Mouse (Mus musculus) thymus, postnatal 0 days (tissue): ENCODE measurements around the gene Gm29609. TPM values are rescaled to one million over a fixed set of nuclear protein-coding genes. Genes with fewer than 3 reads are reported as not detected.

ENCODE experiments used
- DNase-seq: peaks from one replicate; pipeline ENCODE4 v3.0.0-alpha.2; 2015; ENCODE audit warnings: low spot score
- polyA plus RNA-seq: library from polyadenylated mRNA; unstranded; fragments of >200 nt; fragmentation: Nextera tagmentation; extraction: Ambion mirVana; gene quantifications from 2 replicates; pipeline ENCODE4 v1.2.1, GENCODE M21; 2015

The Gm29609 gene
- polyA plus RNA-seq, 1 experiment from 2014 or later, result 0.88 TPM

GRCm38 (mm10) chr5:31198616-31199320 is 19.1 kb upstream of the Gm29609 start:
- no peak for DNase-seq

GRCm38 (mm10) chr5:31198170-31198569 is 18.5 kb upstream of the Gm29609 start:
- DNase-seq, result no peak

- DNase-seq, result no peak
These were observed 17.4 kb upstream of the Gm29609 start for GRCm38 (mm10) chr5:31197072-31197471.

- no peak for DNase-seq
These were observed 16.5 kb upstream of the Gm29609 start for GRCm38 (mm10) chr5:31196207-31196606.

GRCm38 (mm10) chr5:31195671-31196070 is 16.0 kb upstream of the Gm29609 start:
- no peak for DNase-seq

- no peak for DNase-seq
These were observed 15.1 kb upstream of the Gm29609 start for GRCm38 (mm10) chr5:31194486-31195485.

- no peak for DNase-seq
These were observed 14.0 kb upstream of the Gm29609 start for GRCm38 (mm10) chr5:31193631-31194281.

- peak; percentile 99 for DNase-seq
These were observed 13.4 kb upstream of the Gm29609 start, which contains the start of the genes Snx17 and Eif2b4 for GRCm38 (mm10) chr5:31192939-31193630. Gene Snx17 (plus strand): TSS chr5:31193227. Gene Eif2b4 (minus strand): TSS chr5:31193430.

- DNase-seq, result no peak
These were observed 12.6 kb upstream of the Gm29609 start for GRCm38 (mm10) chr5:31192045-31192938.

- DNase-seq, result no peak
These were observed 10.5 kb upstream of the Gm29609 start for GRCm38 (mm10) chr5:31190201-31190600.

GRCm38 (mm10) chr5:31188223-31188840 is 8.6 kb upstream of the Gm29609 start:
- peak; percentile 48 for DNase-seq

GRCm38 (mm10) chr5:31183678-31184077 is 4.0 kb upstream of the Gm29609 start:
- no peak for DNase-seq

GRCm38 (mm10) chr5:31181183-31181770 is 1.6 kb upstream of the Gm29609 start:
- no peak for DNase-seq

GRCm38 (mm10) chr5:31179301-31179765 is 378 bp downstream of the Gm29609 start:
- no peak for DNase-seq

- no peak for DNase-seq
These were observed 11.1 kb downstream of the Gm29609 start for GRCm38 (mm10) chr5:31168630-31169029.

- no peak for DNase-seq
These were observed 14.8 kb downstream of the Gm29609 start for GRCm38 (mm10) chr5:31164878-31165277.

- DNase-seq, result no peak
These were observed 17.2 kb downstream of the Gm29609 start for GRCm38 (mm10) chr5:31162462-31162861.

- peak; percentile 77 for DNase-seq
These were observed 25.6 kb downstream of the Gm29609 start, which contains the start of gene Mpv17 for GRCm38 (mm10) chr5:31154152-31154553. Gene Mpv17 (minus strand): TSS chr5:31154251.
